Mouse (Mus musculus) mammary gland, adult 2 months (tissue): ENCODE measurements around the gene Plekhh2. TPM values are rescaled to one million over a fixed set of nuclear protein-coding genes. Genes with fewer than 3 reads are reported as not detected.

Source experiments
- polyA plus RNA-seq: library from polyadenylated mRNA; depleted of rRNA; stranded (reverse); fragments of >200 nt; gene quantifications from 2 replicates; pipeline ENCODE4 v1.2.3, GENCODE M21; 2012; ENCODE audit warnings: low replicate concordance; rRNA removed

The Plekhh2 gene
- polyA plus RNA-seq, result 3.6 and 5.6 TPM in 2 replicates

DNA sequence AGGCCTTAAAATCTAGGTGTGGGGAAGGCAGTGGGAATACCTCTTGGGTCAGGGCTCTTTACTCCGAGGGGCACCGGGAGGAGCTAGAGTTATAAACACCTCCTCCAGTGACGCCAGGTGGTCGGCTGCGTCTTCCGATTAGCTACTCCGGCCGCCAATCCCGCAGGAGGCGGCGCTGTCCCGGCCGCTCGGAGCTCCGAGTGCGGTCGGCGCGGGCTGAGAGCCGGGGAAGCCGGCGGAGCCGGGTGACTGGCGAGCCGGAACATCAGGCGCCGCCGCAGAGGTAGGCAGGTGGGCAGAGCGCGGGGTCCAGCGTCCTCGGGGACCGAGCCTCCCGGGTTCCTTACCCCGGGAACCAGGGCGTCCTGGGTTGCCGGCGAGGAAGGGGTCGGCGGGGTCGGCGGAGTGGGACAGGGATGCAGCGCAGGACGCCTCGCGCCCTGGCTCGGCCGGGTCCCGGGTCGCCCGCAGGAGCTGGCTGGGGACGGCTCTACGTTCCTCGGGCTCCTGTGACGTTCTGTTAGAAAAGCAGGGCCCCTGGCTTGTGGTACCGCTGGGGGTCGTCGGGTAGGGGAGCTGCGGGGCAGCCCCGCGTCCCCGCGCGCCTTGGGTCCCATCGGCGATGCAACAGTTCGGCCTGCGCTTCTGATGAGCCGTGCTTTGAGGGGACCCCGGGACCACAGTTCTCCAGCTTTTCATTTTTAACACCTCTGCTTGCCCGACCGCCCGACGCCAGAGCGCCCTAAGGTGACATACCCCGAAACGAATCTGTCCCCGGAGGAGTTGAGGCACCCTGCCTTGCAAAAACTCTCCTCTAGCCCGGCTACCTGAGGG is at the start of gene Plekhh2:
Gene Plekhh2, plus strand, starts transcription at position 214 of the 834 bp plus-strand sequence.

GRCm38 (mm10) chr17:84465753-84466608 is 45.7 kb upstream of the Plekhh2 start, which contains the start of gene Thada:
TSS of gene Thada (minus strand) at chr17:84466205.

GRCm38 (mm10) chr17:84626276-84626856 is 114.7 kb downstream of the Plekhh2 start, which contains the start of gene Dync2li1:
TSS of gene Dync2li1 (plus strand) at chr17:84626496.

Other genes starting within 250 kb of the Plekhh2 start
- 14.3 TPM in 2 replicates for gene Thada, start 45.7 kb upstream of the Plekhh2 start, polyA plus RNA-seq
- gene Dync2li1, start 114.6 kb downstream of the Plekhh2 start, polyA plus RNA-seq, result 1.1 and 3.2 TPM in 2 replicates
- 0.06 and 0.38 TPM in 2 replicates for gene Abcg8, start 164.4 kb downstream of the Plekhh2 start, polyA plus RNA-seq
- 0.23 and 0.61 TPM in 2 replicates for gene Abcg5, start 171.1 kb downstream of the Plekhh2 start, polyA plus RNA-seq